Mouse (Mus musculus): ENCODE results near the gene Megf11.

DNA sequence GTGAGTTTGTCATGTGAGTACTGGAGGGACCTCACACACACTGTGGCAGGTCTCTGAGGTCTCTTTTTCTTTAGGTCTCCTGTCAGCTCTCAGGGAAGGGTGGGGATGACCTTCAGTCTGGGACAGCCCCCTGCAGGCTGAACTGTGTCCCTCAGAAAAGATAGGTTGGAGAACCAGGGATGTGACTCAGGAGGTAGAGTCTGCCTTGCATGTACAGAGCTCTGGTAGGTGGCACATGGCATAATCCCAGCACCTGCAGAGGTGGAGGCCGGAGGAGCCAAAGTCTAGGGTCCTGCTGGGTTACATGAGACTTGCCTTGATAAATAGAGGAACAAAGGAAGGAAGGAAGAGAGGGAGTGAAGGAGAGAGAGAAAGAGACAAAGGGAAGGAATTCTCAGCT, 206.0 kb downstream of the Megf11 start:
- TF ChIP-seq CTCF (IDR thresholded peaks at IDR 0.05; ENCODE audit: low read depth, low read length) (peak; percentile 28; the same call in 1 of the 2 replicates), TAL1 (conservative IDR thresholded peaks at IDR 0.05; ENCODE audit: low read depth, low read length) (no peak), GATA1 (IDR thresholded peaks at IDR 0.05; ENCODE audit: borderline replicate concordance, low read length) (no peak)

Measured in G1E (cell line).